Mouse (Mus musculus) mouse trophoblast stem cell (cell line): Measurements from ENCODE around the gene Rtn3.

Experiments used
- in situ Hi-C, 2 experiments: fragments of 300-500 bp; cut with MseI, MboI; formaldehyde crosslinking; loops; 2 replicates in 1 of 2; 3 replicates in 1 of 2; pipeline ENCODE4 v1.15.1; 2025

The Rtn3 gene

GRCm38 (mm10) chr19:7487680-7488079 is 4.6 kb upstream of the Rtn3 start:
- in situ Hi-C loops = no loop called here

- in situ Hi-C loops = no loop called here
Measured at GRCm38 (mm10) chr19:7484076-7484475, 995 bp upstream of the Rtn3 start.

GRCm38 (mm10) chr19:7483512-7483882 is 416 bp upstream of the Rtn3 start:
- in situ Hi-C loops = no loop called here

GRCm38 (mm10) chr19:7482266-7482598 is 849 bp downstream of the Rtn3 start:
- in situ Hi-C loops = no loop called here

GRCm38 (mm10) chr19:7481541-7482265 is 1.4 kb downstream of the Rtn3 start:
- in situ Hi-C loops = no loop called here

GRCm38 (mm10) chr19:7479751-7480248 is 3.3 kb downstream of the Rtn3 start:
- in situ Hi-C loops = no loop called here

- in situ Hi-C loops = no loop called here
Measured at GRCm38 (mm10) chr19:7470643-7471042, 12.4 kb downstream of the Rtn3 start.

- in situ Hi-C loops = no loop called here
Measured at GRCm38 (mm10) chr19:7467915-7468314, 15.2 kb downstream of the Rtn3 start.

GRCm38 (mm10) chr19:7459370-7459769 is 23.7 kb downstream of the Rtn3 start:
- in situ Hi-C loops = no loop called here

GRCm38 (mm10) chr19:7458901-7459300 is 24.2 kb downstream of the Rtn3 start:
- in situ Hi-C loops = no loop called here

GRCm38 (mm10) chr19:7456803-7457202 is 26.3 kb downstream of the Rtn3 start:
- in situ Hi-C loops = no loop called here

- in situ Hi-C loops = no loop called here
Measured at GRCm38 (mm10) chr19:7445596-7445995, 37.5 kb downstream of the Rtn3 start.

GRCm38 (mm10) chr19:7445105-7445504 is 38.0 kb downstream of the Rtn3 start:
- in situ Hi-C loops = no loop called here

- in situ Hi-C loops = no loop called here
Measured at GRCm38 (mm10) chr19:7441493-7441892, 41.6 kb downstream of the Rtn3 start.

- in situ Hi-C loops = no loop called here
Measured at GRCm38 (mm10) chr19:7438295-7438694, 44.8 kb downstream of the Rtn3 start.

- in situ Hi-C loops = no loop called here
Measured at GRCm38 (mm10) chr19:7436061-7436970, 46.8 kb downstream of the Rtn3 start.

GRCm38 (mm10) chr19:7434887-7435286 is 48.2 kb downstream of the Rtn3 start:
- in situ Hi-C loops = no loop called here

GRCm38 (mm10) chr19:7425398-7425775 is 57.7 kb downstream of the Rtn3 start:
- in situ Hi-C loops = no loop called here

- in situ Hi-C loops = no loop called here
Measured at GRCm38 (mm10) chr19:7424590-7425397, 58.3 kb downstream of the Rtn3 start.

GRCm38 (mm10) chr19:7424131-7424530 is 59.0 kb downstream of the Rtn3 start:
- in situ Hi-C loops = no loop called here

GRCm38 (mm10) chr19:7423656-7424030 is 59.4 kb downstream of the Rtn3 start:
- in situ Hi-C loops = no loop called here

- in situ Hi-C loops = no loop called here
Measured at GRCm38 (mm10) chr19:7423028-7423655, 59.9 kb downstream of the Rtn3 start.
